Mouse (Mus musculus): Measurements from ENCODE around the gene Chst7. TPM values are rescaled to one million over a fixed set of nuclear protein-coding genes. Genes with fewer than 3 reads are reported as not detected.

Gene Chst7
- polyA plus RNA-seq (2014; fragmentation: Illumina TruSeq; extraction: RNeasy Lipid Tissue Mini Kit (QIAGEN cat#74804); ENCODE audit: low read depth, low replicate concordance), result 0.69 TPM

DNA sequence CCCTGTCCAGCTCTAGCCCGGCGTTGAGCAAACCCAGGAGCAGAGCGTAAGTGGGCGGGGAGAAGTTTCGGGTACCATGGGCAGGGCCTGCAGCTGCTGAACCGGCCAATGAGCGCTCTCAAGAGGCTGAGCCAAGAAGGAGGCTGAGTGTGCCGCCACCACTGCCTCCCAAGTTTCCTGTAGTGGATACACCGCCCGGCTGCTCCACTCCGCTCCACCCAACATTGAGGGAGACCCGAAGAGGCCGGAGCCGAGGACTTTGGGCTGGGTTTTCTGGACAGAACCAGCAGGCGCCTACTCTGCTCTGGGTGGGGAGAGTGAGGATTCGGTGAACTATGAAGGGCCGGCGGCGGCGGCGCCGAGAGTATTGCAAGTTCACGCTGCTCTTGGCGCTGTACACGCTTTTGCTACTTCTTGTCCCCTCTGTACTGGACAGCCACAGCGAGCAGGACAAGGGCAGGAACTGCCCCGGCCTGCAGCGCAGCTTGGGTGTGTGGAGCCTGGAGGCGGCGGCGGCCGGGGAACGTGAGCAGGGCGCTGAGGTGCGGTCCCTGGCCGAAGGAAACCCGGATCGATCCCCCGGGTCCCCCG lies at the start of gene Chst7:
Gene Chst7 (plus strand): TSS at position 180 of the 591 bp plus-strand sequence.

Other genes starting within 250 kb of the Chst7 start
- gene Slc9a7, start 232.2 kb downstream of the Chst7 start, polyA plus RNA-seq (2014; fragmentation: Illumina TruSeq; extraction: RNeasy Lipid Tissue Mini Kit (QIAGEN cat#74804); ENCODE audit: low read depth, low replicate concordance), result 0.58 TPM

Measured in liver, adult 10 weeks (tissue).